Mouse (Mus musculus): ENCODE data around the gene Tmem121b. TPM values are rescaled to one million over a fixed set of nuclear protein-coding genes. Genes with fewer than 3 reads are reported as not detected.
A peak's percentile ranks its signal among the peaks of the same experiment; 100 is the strongest.

Tmem121b gene
- polyA plus RNA-seq, 2 experiments, result 0.01 TPM; not detected in 1

DNA sequence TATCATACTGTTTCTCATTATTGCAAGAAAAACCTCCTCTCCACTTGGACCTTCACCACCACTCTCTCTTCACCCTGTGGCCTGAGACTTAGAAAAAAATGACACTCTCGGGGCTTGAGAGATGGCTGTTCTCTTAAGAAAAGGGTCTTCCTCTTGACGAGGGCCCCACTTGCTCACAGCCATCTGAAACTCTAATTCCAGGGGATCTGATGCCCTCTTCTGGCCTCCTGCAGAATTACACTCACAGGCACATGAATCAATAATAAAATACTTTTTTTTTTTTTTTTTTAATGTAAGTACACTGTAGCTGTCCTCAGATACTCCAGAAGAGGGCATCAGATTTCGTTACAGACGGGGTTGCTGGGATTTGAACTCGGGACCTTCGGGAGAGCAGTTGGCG is 36.5 kb downstream of the Tmem121b start:
- Histone ChIP-seq H3K36me3 (replicated peaks; ENCODE audit: control insufficient read depth, insufficient read depth, low read depth) (no peaks in the 10 kb centered on the region), H3K9ac (replicated peaks) (no peak overlapping the region), H3K9me3 (ENCODE audit: control insufficient read depth, low read length) (no peaks in the 10 kb centered on the region), H3K4me1 (replicated peaks; ENCODE audit: control insufficient read depth in 2 of 2, insufficient read depth in 2 of 2, low read length in 1 of 2) (peaks cover 0 to 20% of the 10 kb centered on the region in 2 experiments; a peak in 3 of 4 replicates), H3K4me3 (ENCODE audit: insufficient read depth in 1 of 2, low read depth in 2 of 2, low read length in 2 of 2) (no peak overlapping the region), H3K27ac (no peak overlapping the region), H3K4me2 (ENCODE audit: low read depth) (no peak overlapping the region), H3K27me3 (ENCODE audit: control insufficient read depth, insufficient read depth, low read length) (no peaks in the 10 kb centered on the region)
- DNase-seq (ENCODE audit: low read depth in 3 of 3, low spot score in 3 of 3) (no peak), ATAC-seq (ENCODE audit: insufficient read depth) (no peak)
- WGBS (ENCODE audit: insufficient replicate concordance), result 44% methylated on average over 7 of the region's 7 CpGs
- TF ChIP-seq CTCF (IDR thresholded peaks at IDR 0.05; ENCODE audit: low read depth) (peak; percentile 58), EP300 (IDR thresholded peaks at IDR 0.05; ENCODE audit: low read depth) (no peak)

DNA sequence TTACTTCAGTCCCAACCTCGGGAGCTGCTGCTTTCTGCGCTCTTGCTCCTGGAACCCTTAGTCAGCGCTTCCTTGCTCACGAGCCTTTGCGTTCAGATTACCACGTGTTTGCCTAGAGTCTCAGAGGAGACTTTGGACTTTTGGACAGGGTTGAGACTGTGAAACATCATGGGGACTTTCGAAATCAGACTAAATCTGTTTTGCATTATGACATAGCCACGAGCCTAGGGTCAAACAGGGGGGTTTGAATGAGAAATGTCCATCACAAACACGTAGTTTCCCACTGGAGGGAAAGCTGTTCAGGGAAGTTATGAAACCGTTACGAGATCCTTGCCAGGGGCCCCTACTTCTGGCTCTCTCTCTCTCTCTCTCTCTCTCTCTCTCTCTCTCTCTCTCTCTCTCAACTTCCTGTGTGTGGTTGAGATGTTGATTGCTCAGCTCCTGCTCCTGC is 39.0 kb downstream of the Tmem121b start:
- DNase-seq (ENCODE audit: low read depth in 3 of 3, low spot score in 3 of 3), result peak in 1 of 3 experiments; percentile 38
- Histone ChIP-seq H3K9me3 (ENCODE audit: control insufficient read depth, low read length) (no peaks in the 10 kb centered on the region), H3K27ac (no peak overlapping the region), H3K9ac (replicated peaks) (no peak overlapping the region), H3K4me1 (replicated peaks; ENCODE audit: control insufficient read depth in 2 of 2, insufficient read depth in 2 of 2, low read length in 1 of 2) (peaks cover 0 to 20% of the 10 kb centered on the region in 2 experiments; a peak in 3 of 4 replicates), H3K36me3 (replicated peaks; ENCODE audit: control insufficient read depth, insufficient read depth, low read depth) (no peaks in the 10 kb centered on the region), H3K4me3 (ENCODE audit: insufficient read depth in 1 of 2, low read depth in 2 of 2, low read length in 2 of 2) (no peak overlapping the region), H3K4me2 (ENCODE audit: low read depth) (peak overlapping the region; percentile 40), H3K27me3 (ENCODE audit: control insufficient read depth, insufficient read depth, low read length) (no peaks in the 10 kb centered on the region)
- peak; percentile 65 for ATAC-seq (ENCODE audit: insufficient read depth)
- 10% methylated on average over 11 of the region's 11 CpGs for WGBS (ENCODE audit: insufficient replicate concordance)
- TF ChIP-seq CTCF (IDR thresholded peaks at IDR 0.05; ENCODE audit: low read depth) (no peak), EP300 (IDR thresholded peaks at IDR 0.05; ENCODE audit: low read depth) (no peak)

DNA sequence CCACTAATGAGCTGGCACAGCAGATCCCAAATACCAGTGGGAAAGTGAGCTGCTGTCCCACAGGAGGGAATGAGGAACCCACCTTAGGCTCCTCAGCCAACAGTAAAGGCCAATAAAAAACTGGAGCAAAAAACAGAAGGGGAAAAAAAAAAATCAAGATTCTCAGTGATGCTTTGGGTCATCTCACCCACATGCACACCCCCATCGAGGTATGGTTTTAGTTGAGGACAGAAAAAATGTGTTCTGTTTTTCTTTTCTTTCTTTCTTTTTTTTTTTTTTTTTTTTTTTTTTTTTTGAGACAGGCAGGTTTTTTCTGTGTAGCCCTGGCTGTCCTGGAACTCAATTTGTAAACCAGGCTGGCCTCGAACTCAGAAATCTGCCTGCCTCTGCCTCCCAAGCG is 40.1 kb downstream of the Tmem121b start:
- WGBS (ENCODE audit: insufficient replicate concordance), result 77% methylated on average over 3 of the region's 3 CpGs
- Histone ChIP-seq H3K27me3 (ENCODE audit: control insufficient read depth, insufficient read depth, low read length) (no peaks in the 10 kb centered on the region), H3K36me3 (replicated peaks; ENCODE audit: control insufficient read depth, insufficient read depth, low read depth) (no peaks in the 10 kb centered on the region), H3K4me3 (ENCODE audit: insufficient read depth in 1 of 2, low read depth in 2 of 2, low read length in 2 of 2) (no peak overlapping the region), H3K4me2 (ENCODE audit: low read depth) (no peak overlapping the region), H3K4me1 (replicated peaks; ENCODE audit: control insufficient read depth in 2 of 2, insufficient read depth in 2 of 2, low read length in 1 of 2) (peaks cover 0 to 20% of the 10 kb centered on the region in 2 experiments; a peak in 3 of 4 replicates), H3K27ac (no peak overlapping the region), H3K9me3 (ENCODE audit: control insufficient read depth, low read length) (no peaks in the 10 kb centered on the region), H3K9ac (replicated peaks) (no peak overlapping the region)
- ATAC-seq (ENCODE audit: insufficient read depth) (no peak), DNase-seq (ENCODE audit: low read depth in 3 of 3, low spot score in 3 of 3) (no peak)
- TF ChIP-seq CTCF (IDR thresholded peaks at IDR 0.05; ENCODE audit: low read depth), result no peak
- TF ChIP-seq EP300 (IDR thresholded peaks at IDR 0.05; ENCODE audit: low read depth), result no peak

- DNase-seq (ENCODE audit: low read depth in 3 of 3, low spot score in 3 of 3) (peak in 1 of 3 experiments; percentile 37), ATAC-seq (ENCODE audit: insufficient read depth) (no peak)
- Histone ChIP-seq H3K9ac (replicated peaks) (no peak overlapping the region), H3K4me2 (ENCODE audit: low read depth) (no peak overlapping the region), H3K36me3 (replicated peaks; ENCODE audit: control insufficient read depth, insufficient read depth, low read depth) (no peaks in the 10 kb centered on the region), H3K4me3 (ENCODE audit: insufficient read depth in 1 of 2, low read depth in 2 of 2, low read length in 2 of 2) (no peak overlapping the region), H3K27ac (no peak overlapping the region), H3K27me3 (ENCODE audit: control insufficient read depth, insufficient read depth, low read length) (no peaks in the 10 kb centered on the region), H3K4me1 (replicated peaks; ENCODE audit: control insufficient read depth in 2 of 2, insufficient read depth in 2 of 2, low read length in 1 of 2) (peaks cover 0 to 20% of the 10 kb centered on the region in 2 experiments; a peak in 2 of 4 replicates), H3K9me3 (ENCODE audit: control insufficient read depth, low read length) (no peaks in the 10 kb centered on the region)
- TF ChIP-seq CTCF (IDR thresholded peaks at IDR 0.05; ENCODE audit: low read depth), result no peak
- TF ChIP-seq EP300 (IDR thresholded peaks at IDR 0.05; ENCODE audit: low read depth), result no peak
- 19% methylated on average over 5 of the region's 5 CpGs for WGBS (ENCODE audit: insufficient replicate concordance)
These were observed 40.5 kb downstream of the Tmem121b start for GRCm38 (mm10) chr6:120453103-120453445.

- H3K4me2 ChIP-seq (ENCODE audit: low read depth), result no peak overlapping the region
- H3K4me3 ChIP-seq (ENCODE audit: insufficient read depth in 1 of 2, low read depth in 2 of 2, low read length in 2 of 2), result no peak overlapping the region
- ATAC-seq (ENCODE audit: insufficient read depth), result no peak
- DNase-seq (ENCODE audit: low read depth in 3 of 3, low spot score in 3 of 3), result no peak
- TF ChIP-seq CTCF (IDR thresholded peaks at IDR 0.05; ENCODE audit: low read depth), result no peak
- H3K27ac ChIP-seq, result no peak overlapping the region
- no peak overlapping the region for H3K9ac ChIP-seq (replicated peaks)
- H3K9me3 ChIP-seq (ENCODE audit: control insufficient read depth, low read length), result no peaks in the 10 kb centered on the region
- H3K4me1 ChIP-seq (replicated peaks; ENCODE audit: control insufficient read depth in 2 of 2, insufficient read depth in 2 of 2, low read length in 1 of 2), result peaks cover 0 to 20% of the 10 kb centered on the region in 2 experiments; a peak in 2 of 4 replicates
- no peaks in the 10 kb centered on the region for H3K27me3 ChIP-seq (ENCODE audit: control insufficient read depth, insufficient read depth, low read length)
- no peaks in the 10 kb centered on the region for H3K36me3 ChIP-seq (replicated peaks; ENCODE audit: control insufficient read depth, insufficient read depth, low read depth)
- 29% methylated on average over 11 of the region's 11 CpGs for WGBS (ENCODE audit: insufficient replicate concordance)
These were observed 41.1 kb downstream of the Tmem121b start for GRCm38 (mm10) chr6:120452384-120453102.
